Mouse (Mus musculus) megakaryocyte, embryonic 14.5 days (primary cell): Measurements from ENCODE around the gene Adgre4.

Experiments used
- FLI1 ChIP-seq: IDR thresholded peaks from 2 replicates; pipeline ENCODE4 v1.6.1; 2012; ENCODE audit warnings: low read length, inconsistent platforms, mixed read lengths
- GATA1 ChIP-seq: IDR thresholded peaks from 3 replicates; pipeline ENCODE4 v1.6.1; 2012; ENCODE audit warnings: mixed read lengths, low read length, inconsistent platforms, borderline replicate concordance

- TF ChIP-seq GATA1: no peak
- no peak for TF ChIP-seq FLI1
Observed at GRCm38 (mm10) chr17:55883631-55884030, 133.8 kb downstream of the Adgre4 start.
